Mouse (Mus musculus) bone marrow macrophage, adult 2 months (primary cell): ENCODE results near the gene Olfr689.

Source experiments
- CTCF ChIP-seq: IDR thresholded peaks from 2 replicates; pipeline ENCODE4 v1.5.1; 2012; ENCODE audit warnings: low read depth, mild to moderate bottlenecking, low read length, moderate library complexity
- POLR2A ChIP-seq: IDR thresholded peaks from 2 replicates; pipeline ENCODE4 v1.6.1; 2012; ENCODE audit warnings: mild to moderate bottlenecking, low read depth, low read length, borderline replicate concordance

DNA sequence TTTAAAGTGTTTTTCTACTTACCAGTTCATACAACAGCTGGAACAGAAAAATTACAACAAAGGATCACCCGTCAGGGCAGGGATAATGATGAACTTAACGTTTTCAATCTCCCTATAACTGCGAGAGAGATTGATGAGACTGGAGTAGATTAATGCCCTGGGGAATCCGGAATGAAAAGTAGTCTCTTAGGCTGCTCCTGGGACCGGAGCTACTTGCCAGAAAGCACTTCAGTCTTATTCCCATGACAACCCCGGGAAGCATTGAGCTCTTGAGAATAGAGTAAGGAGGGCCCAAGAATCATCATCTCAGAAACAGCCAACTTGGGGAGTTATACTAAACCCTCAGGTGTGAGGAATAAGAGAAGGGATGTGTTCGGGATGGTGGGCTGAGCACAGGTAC is 38.5 kb upstream of the Olfr689 start:
- TF ChIP-seq CTCF: no peak
- TF ChIP-seq POLR2A: no peak
